Mouse (Mus musculus): ENCODE measurements around the gene Fastk. TPM values are rescaled to one million over a fixed set of nuclear protein-coding genes. Genes with fewer than 3 reads are reported as not detected.

The Fastk gene
- polyA plus RNA-seq, 1 experiment from 2014 or later, result 40.6 TPM

- H3K9me3 ChIP-seq (ENCODE audit: low read length), result no peaks in the 10 kb centered on the region
- WGBS (ENCODE audit: insufficient replicate concordance), result under 1% methylated on average over 46 of the region's 46 CpGs
- H3K4me1 ChIP-seq (ENCODE audit: insufficient read depth), result peaks cover 26% of the 10 kb centered on the region
- H3K4me3 ChIP-seq (ENCODE audit: low read depth, low read length), result peak within 1 kb of the TSS; percentile 65
- peak within 1 kb of the TSS; percentile 80 for H3K9ac ChIP-seq (replicated peaks)
- TF ChIP-seq CTCF (IDR thresholded peaks at IDR 0.05; ENCODE audit: low read depth) (no peak), EP300 (IDR thresholded peaks at IDR 0.05; ENCODE audit: low read depth) (peak; percentile 79)
- peak; percentile 98 for DNase-seq
- H3K36me3 ChIP-seq (replicated peaks; ENCODE audit: insufficient read depth, low read length), result peaks cover 11% of the 10 kb centered on the region; the same call in 1 of the 2 replicates
- peak; percentile 89 for ATAC-seq
- peak within 1 kb of the TSS; percentile 97 for H3K27ac ChIP-seq (ENCODE audit: low read depth)
- peak within 1 kb of the TSS; percentile 96 for H3K4me2 ChIP-seq (ENCODE audit: low read depth, low read length)
- no peaks in the 10 kb centered on the region for H3K27me3 ChIP-seq (ENCODE audit: insufficient read depth, low read length)
These were observed 21.7 kb downstream of the Fastk start, which contains the start of the genes Cdk5 and Slc4a2 for GRCm38 (mm10) chr5:24423129-24424003. TSS of gene Cdk5 (minus strand) at chr5:24423530. TSS of gene Slc4a2 (plus strand) at chr5:24423837.

GRCm38 (mm10) chr5:24420381-24420780 is 24.7 kb downstream of the Fastk start:
- no peak for TF ChIP-seq CTCF (IDR thresholded peaks at IDR 0.05; ENCODE audit: low read depth)
- TF ChIP-seq EP300 (IDR thresholded peaks at IDR 0.05; ENCODE audit: low read depth), result no peak
- Histone ChIP-seq H3K27ac (ENCODE audit: low read depth) (no peak overlapping the region), H3K4me1 (ENCODE audit: insufficient read depth) (peaks cover 5% of the 10 kb centered on the region; the same call in 1 of the 2 replicates), H3K27me3 (ENCODE audit: insufficient read depth, low read length) (no peaks in the 10 kb centered on the region), H3K4me3 (ENCODE audit: low read depth, low read length) (no peak overlapping the region), H3K36me3 (replicated peaks; ENCODE audit: insufficient read depth, low read length) (peaks cover 11% of the 10 kb centered on the region; the same call in 1 of the 2 replicates), H3K9me3 (ENCODE audit: low read length) (no peaks in the 10 kb centered on the region), H3K4me2 (ENCODE audit: low read depth, low read length) (no peak overlapping the region), H3K9ac (replicated peaks) (no peak overlapping the region)
- ATAC-seq, result no peak
- no peak for DNase-seq
- 91% methylated on average over 9 of the region's 9 CpGs for WGBS (ENCODE audit: insufficient replicate concordance)

GRCm38 (mm10) chr5:24417587-24417986 is 27.5 kb downstream of the Fastk start:
- no peak for TF ChIP-seq EP300 (IDR thresholded peaks at IDR 0.05; ENCODE audit: low read depth)
- TF ChIP-seq CTCF (IDR thresholded peaks at IDR 0.05; ENCODE audit: low read depth), result no peak
- WGBS (ENCODE audit: insufficient replicate concordance), result 81% methylated on average over 10 of the region's 10 CpGs
- ATAC-seq (no peak), DNase-seq (no peak)
- no peaks in the 10 kb centered on the region for H3K9me3 ChIP-seq (ENCODE audit: low read length)
- no peaks in the 10 kb centered on the region for H3K27me3 ChIP-seq (ENCODE audit: insufficient read depth, low read length)
- H3K36me3 ChIP-seq (replicated peaks; ENCODE audit: insufficient read depth, low read length), result peaks cover 11% of the 10 kb centered on the region; the same call in 1 of the 2 replicates
- H3K9ac ChIP-seq (replicated peaks), result no peak overlapping the region
- H3K27ac ChIP-seq (ENCODE audit: low read depth), result no peak overlapping the region
- no peak overlapping the region for H3K4me3 ChIP-seq (ENCODE audit: low read depth, low read length)
- H3K4me1 ChIP-seq (ENCODE audit: insufficient read depth), result 0 out of 2 replicates have a peak, but pooled peaks cover under 1% of the 10 kb centered on the region
- no peak overlapping the region for H3K4me2 ChIP-seq (ENCODE audit: low read depth, low read length)

- no peaks in the 10 kb centered on the region for H3K27me3 ChIP-seq (ENCODE audit: insufficient read depth, low read length)
- peak; percentile 71 for DNase-seq
- peaks cover 11% of the 10 kb centered on the region; the same call in 1 of the 2 replicates for H3K36me3 ChIP-seq (replicated peaks; ENCODE audit: insufficient read depth, low read length)
- 5% methylated on average over 21 of the region's 21 CpGs for WGBS (ENCODE audit: insufficient replicate concordance)
- peak overlapping the region; percentile 26; the same call in 1 of the 2 replicates for H3K4me2 ChIP-seq (ENCODE audit: low read depth, low read length)
- H3K4me1 ChIP-seq (ENCODE audit: insufficient read depth), result no peaks in the 10 kb centered on the region
- no peak overlapping the region for H3K27ac ChIP-seq (ENCODE audit: low read depth)
- TF ChIP-seq CTCF (IDR thresholded peaks at IDR 0.05; ENCODE audit: low read depth) (peak; percentile 76), EP300 (IDR thresholded peaks at IDR 0.05; ENCODE audit: low read depth) (no peak)
- H3K9ac ChIP-seq (replicated peaks), result no peak overlapping the region
- ATAC-seq, result peak; percentile 75
- no peak overlapping the region for H3K4me3 ChIP-seq (ENCODE audit: low read depth, low read length)
- no peaks in the 10 kb centered on the region for H3K9me3 ChIP-seq (ENCODE audit: low read length)
These were observed 28.8 kb downstream of the Fastk start for GRCm38 (mm10) chr5:24416222-24416736.

GRCm38 (mm10) chr5:24413938-24414337 is 31.1 kb downstream of the Fastk start:
- Histone ChIP-seq H3K27ac (ENCODE audit: low read depth) (no peak overlapping the region), H3K9ac (replicated peaks) (no peak overlapping the region), H3K4me3 (ENCODE audit: low read depth, low read length) (no peak overlapping the region), H3K4me1 (ENCODE audit: insufficient read depth) (no peaks in the 10 kb centered on the region), H3K9me3 (ENCODE audit: low read length) (no peaks in the 10 kb centered on the region), H3K36me3 (replicated peaks; ENCODE audit: insufficient read depth, low read length) (0 out of 2 replicates have a peak, but pooled peaks cover 2% of the 10 kb centered on the region), H3K27me3 (ENCODE audit: insufficient read depth, low read length) (no peaks in the 10 kb centered on the region), H3K4me2 (ENCODE audit: low read depth, low read length) (no peak overlapping the region)
- WGBS (ENCODE audit: insufficient replicate concordance), result 80% methylated on average over 13 of the region's 13 CpGs
- ATAC-seq, result no peak
- DNase-seq, result no peak
- no peak for TF ChIP-seq EP300 (IDR thresholded peaks at IDR 0.05; ENCODE audit: low read depth)
- TF ChIP-seq CTCF (IDR thresholded peaks at IDR 0.05; ENCODE audit: low read depth), result no peak

- Histone ChIP-seq H3K4me3 (ENCODE audit: low read depth, low read length) (no peak within 1 kb of the TSS), H3K27ac (ENCODE audit: low read depth) (no peak within 1 kb of the TSS), H3K4me1 (ENCODE audit: insufficient read depth) (no peaks in the 10 kb centered on the region), H3K36me3 (replicated peaks; ENCODE audit: insufficient read depth, low read length) (0 out of 2 replicates have a peak, but pooled peaks cover 2% of the 10 kb centered on the region), H3K27me3 (ENCODE audit: insufficient read depth, low read length) (no peaks in the 10 kb centered on the region), H3K4me2 (ENCODE audit: low read depth, low read length) (no peak within 1 kb of the TSS), H3K9me3 (ENCODE audit: low read length) (no peaks in the 10 kb centered on the region), H3K9ac (replicated peaks) (no peak within 1 kb of the TSS)
- DNase-seq, result no peak
- TF ChIP-seq CTCF (IDR thresholded peaks at IDR 0.05; ENCODE audit: low read depth), result no peak
- no peak for TF ChIP-seq EP300 (IDR thresholded peaks at IDR 0.05; ENCODE audit: low read depth)
- ATAC-seq, result no peak
- WGBS (ENCODE audit: insufficient replicate concordance), result 36% methylated on average over 11 of the region's 11 CpGs
These were observed 31.9 kb downstream of the Fastk start, which contains the start of gene Asic3 for GRCm38 (mm10) chr5:24413042-24413693. TSS of gene Asic3 (plus strand) at chr5:24413392.
